Mouse (Mus musculus): ENCODE measurements around the gene Hand1. TPM values are rescaled to one million over a fixed set of nuclear protein-coding genes. Genes with fewer than 3 reads are reported as not detected.

The Hand1 gene
- polyA plus RNA-seq, 1 experiment from 2014 or later = 0.18 TPM

DNA sequence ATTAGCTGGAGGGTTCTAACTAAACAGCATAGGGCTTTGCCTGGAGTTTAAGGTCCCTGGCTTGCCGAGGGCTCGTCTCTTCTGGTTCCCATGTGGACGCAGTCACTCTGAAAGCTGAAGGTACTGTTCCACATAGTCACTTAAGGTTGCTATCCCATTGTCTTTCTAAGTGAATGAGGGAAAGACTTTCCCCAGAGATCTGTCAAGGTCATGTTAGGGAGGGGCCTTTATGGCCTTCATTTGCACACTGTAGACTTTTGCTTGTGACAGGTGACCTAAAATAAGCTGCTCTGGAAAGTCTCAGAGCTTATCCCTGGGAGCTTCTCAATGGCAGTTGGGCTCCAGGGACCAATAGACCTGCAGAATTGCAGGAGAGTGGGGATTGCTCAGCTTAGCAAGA, 19.0 kb downstream of the Hand1 start:
- no peak for ATAC-seq (ENCODE audit: low read depth)
- no peaks in the 10 kb centered on the region for H3K36me3 ChIP-seq (ENCODE audit: control insufficient read depth, insufficient read depth)
- 71% methylated on average over 3 of the region's 3 CpGs for WGBS (ENCODE audit: insufficient replicate concordance)

GRCm38 (mm10) chr11:57812212-57812611, 20.4 kb downstream of the Hand1 start:
- WGBS (ENCODE audit: insufficient replicate concordance) = 75% methylated on average over 8 of the region's 8 CpGs
- Histone ChIP-seq H3K4me3 (ENCODE audit: low read depth, low read length) (no peak overlapping the region), H3K27ac (ENCODE audit: low read length) (peak overlapping the region; percentile 66), H3K9ac (ENCODE audit: low read depth, low read length) (no peak overlapping the region), H3K27me3 (ENCODE audit: control insufficient read depth, insufficient read depth, low read depth, low read length) (no peaks in the 10 kb centered on the region), H3K9me3 (replicated peaks; ENCODE audit: control insufficient read depth, low read length) (no peaks in the 10 kb centered on the region), H3K36me3 (ENCODE audit: control insufficient read depth, insufficient read depth) (no peaks in the 10 kb centered on the region), H3K4me1 (ENCODE audit: control insufficient read depth, low read depth, low read length) (peaks cover 3% of the 10 kb centered on the region; the same call in 1 of the 2 replicates), H3K4me2 (ENCODE audit: low read depth, low read length) (no peak overlapping the region)
- ATAC-seq (ENCODE audit: low read depth) = peak; percentile 88

More for the DNA sequence above, 19.0 kb downstream of the Hand1 start:
- Histone ChIP-seq H3K9ac (ENCODE audit: low read depth, low read length) (no peak overlapping the region), H3K4me2 (ENCODE audit: low read depth, low read length) (no peak overlapping the region), H3K9me3 (replicated peaks; ENCODE audit: control insufficient read depth, low read length) (no peaks in the 10 kb centered on the region), H3K4me3 (ENCODE audit: low read depth, low read length) (no peak overlapping the region), H3K4me1 (ENCODE audit: control insufficient read depth, low read depth, low read length) (peaks cover 3% of the 10 kb centered on the region; the same call in 1 of the 2 replicates), H3K27me3 (ENCODE audit: control insufficient read depth, insufficient read depth, low read depth, low read length) (no peaks in the 10 kb centered on the region), H3K27ac (ENCODE audit: low read length) (no peak overlapping the region)

- no peak for ATAC-seq (ENCODE audit: low read depth)
- H3K9me3 ChIP-seq (replicated peaks; ENCODE audit: control insufficient read depth, low read length) = no peaks in the 10 kb centered on the region
- no peaks in the 10 kb centered on the region for H3K36me3 ChIP-seq (ENCODE audit: control insufficient read depth, insufficient read depth)
- no peak overlapping the region for H3K4me2 ChIP-seq (ENCODE audit: low read depth, low read length)
- WGBS (ENCODE audit: insufficient replicate concordance) = 70% methylated on average over 7 of the region's 7 CpGs
- peaks cover 3% of the 10 kb centered on the region; the same call in 1 of the 2 replicates for H3K4me1 ChIP-seq (ENCODE audit: control insufficient read depth, low read depth, low read length)
- H3K4me3 ChIP-seq (ENCODE audit: low read depth, low read length) = no peak overlapping the region
- H3K27me3 ChIP-seq (ENCODE audit: control insufficient read depth, insufficient read depth, low read depth, low read length) = no peaks in the 10 kb centered on the region
- no peak overlapping the region for H3K27ac ChIP-seq (ENCODE audit: low read length)
- H3K9ac ChIP-seq (ENCODE audit: low read depth, low read length) = no peak overlapping the region
These were observed 21.6 kb downstream of the Hand1 start for GRCm38 (mm10) chr11:57811006-57811405.

DNA sequence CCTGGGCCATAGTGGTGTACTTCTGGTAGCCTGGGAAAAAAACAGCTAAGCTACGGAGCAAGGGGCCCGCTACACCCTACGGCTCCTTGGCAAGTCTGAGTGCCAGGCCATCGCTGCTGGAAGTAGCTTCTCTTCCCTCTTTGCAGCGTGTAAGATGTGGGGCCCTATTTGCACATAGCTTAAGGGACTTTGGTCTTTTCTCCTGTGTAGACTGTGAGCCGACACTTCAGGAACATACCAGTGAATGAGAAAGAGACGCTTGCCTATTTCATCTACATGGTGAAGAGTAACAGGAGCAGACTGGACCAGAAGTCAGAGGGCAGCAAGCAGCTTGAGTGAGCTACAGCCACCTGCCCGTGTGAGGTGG, 22.9 kb downstream of the Hand1 start:
- Histone ChIP-seq H3K27ac (ENCODE audit: low read length) (no peak overlapping the region), H3K4me1 (ENCODE audit: control insufficient read depth, low read depth, low read length) (peaks cover 3% of the 10 kb centered on the region; the same call in 1 of the 2 replicates), H3K9ac (ENCODE audit: low read depth, low read length) (no peak overlapping the region), H3K4me3 (ENCODE audit: low read depth, low read length) (no peak overlapping the region), H3K4me2 (ENCODE audit: low read depth, low read length) (no peak overlapping the region), H3K9me3 (replicated peaks; ENCODE audit: control insufficient read depth, low read length) (no peaks in the 10 kb centered on the region), H3K36me3 (ENCODE audit: control insufficient read depth, insufficient read depth) (no peaks in the 10 kb centered on the region), H3K27me3 (ENCODE audit: control insufficient read depth, insufficient read depth, low read depth, low read length) (no peaks in the 10 kb centered on the region)
- ATAC-seq (ENCODE audit: low read depth) = no peak
- 83% methylated on average over 8 of the region's 8 CpGs for WGBS (ENCODE audit: insufficient replicate concordance)

- H3K9me3 ChIP-seq (replicated peaks; ENCODE audit: control insufficient read depth, low read length) = no peaks in the 10 kb centered on the region
- no peak overlapping the region for H3K27ac ChIP-seq (ENCODE audit: low read length)
- H3K4me3 ChIP-seq (ENCODE audit: low read depth, low read length) = no peak overlapping the region
- H3K4me1 ChIP-seq (ENCODE audit: control insufficient read depth, low read depth, low read length) = peaks cover 3% of the 10 kb centered on the region; the same call in 1 of the 2 replicates
- no peaks in the 10 kb centered on the region for H3K27me3 ChIP-seq (ENCODE audit: control insufficient read depth, insufficient read depth, low read depth, low read length)
- H3K36me3 ChIP-seq (ENCODE audit: control insufficient read depth, insufficient read depth) = no peaks in the 10 kb centered on the region
- WGBS (ENCODE audit: insufficient replicate concordance) = 90% methylated on average over 17 of the region's 17 CpGs
- H3K9ac ChIP-seq (ENCODE audit: low read depth, low read length) = no peak overlapping the region
- ATAC-seq (ENCODE audit: low read depth) = no peak
- H3K4me2 ChIP-seq (ENCODE audit: low read depth, low read length) = no peak overlapping the region
These were observed 23.4 kb downstream of the Hand1 start for GRCm38 (mm10) chr11:57809017-57809731.

DNA sequence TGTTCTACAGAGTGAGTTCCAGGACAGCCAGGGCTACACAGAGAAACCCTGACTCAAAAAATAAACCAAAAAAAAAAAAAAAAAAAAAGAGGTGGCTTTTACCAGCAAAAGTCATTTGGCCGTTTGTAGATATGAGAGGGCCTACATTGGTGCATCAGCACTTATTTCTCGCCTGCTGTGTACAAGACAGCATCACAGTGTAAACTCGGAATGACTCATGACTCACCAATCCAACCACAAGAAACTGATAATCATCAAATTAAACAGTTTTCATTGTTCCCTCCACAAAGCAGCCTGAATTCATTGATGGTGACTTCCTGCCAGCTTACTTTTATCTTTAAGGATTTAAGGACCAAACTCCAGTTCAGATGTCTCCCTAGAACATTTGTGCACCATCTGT, 27.6 kb downstream of the Hand1 start:
- Histone ChIP-seq H3K27ac (ENCODE audit: low read length) (no peak overlapping the region), H3K4me2 (ENCODE audit: low read depth, low read length) (no peak overlapping the region), H3K36me3 (ENCODE audit: control insufficient read depth, insufficient read depth) (no peaks in the 10 kb centered on the region), H3K4me1 (ENCODE audit: control insufficient read depth, low read depth, low read length) (peaks cover 16% of the 10 kb centered on the region), H3K9ac (ENCODE audit: low read depth, low read length) (no peak overlapping the region), H3K4me3 (ENCODE audit: low read depth, low read length) (no peak overlapping the region), H3K9me3 (replicated peaks; ENCODE audit: control insufficient read depth, low read length) (no peaks in the 10 kb centered on the region), H3K27me3 (ENCODE audit: control insufficient read depth, insufficient read depth, low read depth, low read length) (peaks cover 15% of the 10 kb centered on the region)
- ATAC-seq (ENCODE audit: low read depth) = no peak
- 38% methylated on average over 3 of the region's 3 CpGs for WGBS (ENCODE audit: insufficient replicate concordance)

DNA sequence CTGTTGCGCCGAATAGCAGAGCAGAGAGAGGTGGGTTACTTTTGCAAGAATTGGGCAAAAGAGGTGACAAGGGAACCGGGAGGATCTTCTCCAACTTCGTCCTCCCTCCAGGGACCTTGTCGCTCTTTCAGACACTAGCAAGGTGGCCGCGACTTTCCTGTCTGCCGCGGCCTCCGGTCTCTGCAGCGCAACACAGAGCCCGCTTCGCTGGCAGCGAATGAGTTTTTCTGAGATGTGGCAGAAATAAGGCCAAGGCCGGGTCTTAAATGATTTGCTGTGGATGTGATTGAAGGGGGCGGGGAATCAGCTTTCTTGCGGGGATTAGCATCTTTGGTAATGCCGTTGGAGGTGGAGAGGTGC, 30.1 kb downstream of the Hand1 start:
- H3K27me3 ChIP-seq (ENCODE audit: control insufficient read depth, insufficient read depth, low read depth, low read length) = peaks cover 15% of the 10 kb centered on the region
- ATAC-seq (ENCODE audit: low read depth) = no peak
- WGBS (ENCODE audit: insufficient replicate concordance) = 1% methylated on average over 18 of the region's 18 CpGs

DNA sequence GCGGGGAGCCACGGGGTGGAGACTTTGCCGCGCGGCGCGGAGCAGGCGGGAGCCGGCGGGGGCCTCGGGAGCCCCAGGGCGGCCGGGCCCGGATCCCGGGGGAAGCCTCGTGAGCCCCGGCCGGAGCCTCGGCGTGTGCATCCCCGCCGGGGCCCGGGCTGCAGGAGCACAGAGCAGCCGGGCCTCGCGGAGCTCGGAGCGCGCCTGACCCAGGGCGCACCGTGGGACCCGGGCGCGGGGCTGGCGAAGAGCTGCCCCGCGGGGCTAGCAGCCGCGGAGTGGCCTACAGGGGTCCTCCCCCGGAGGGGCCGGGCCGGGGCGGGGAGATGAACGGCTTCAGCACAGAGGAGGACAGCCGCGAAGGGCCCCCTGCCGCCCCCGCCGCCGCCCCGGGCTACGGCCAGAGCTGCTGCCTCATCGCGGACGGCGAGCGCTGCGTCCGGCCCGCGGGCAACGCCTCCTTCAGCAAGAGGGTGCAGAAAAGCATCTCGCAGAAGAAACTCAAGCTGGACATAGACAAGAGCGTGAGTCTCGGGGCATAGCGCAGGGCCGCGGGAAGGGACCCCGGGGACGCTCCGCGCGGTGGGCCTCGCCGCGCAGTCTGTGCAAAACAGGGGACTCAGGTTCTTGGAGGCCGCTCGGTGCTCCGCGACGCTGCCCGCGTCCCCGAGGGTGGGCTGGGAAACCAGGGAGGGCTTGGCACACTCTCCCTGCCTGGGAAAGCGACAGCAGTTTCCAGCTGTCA, 30.7 kb downstream of the Hand1 start:
- Histone ChIP-seq H3K36me3 (ENCODE audit: control insufficient read depth, insufficient read depth) (no peaks in the 10 kb centered on the region), H3K27ac (ENCODE audit: low read length) (no peak overlapping the region), H3K4me2 (ENCODE audit: low read depth, low read length) (peak overlapping the region; percentile 81), H3K9me3 (replicated peaks; ENCODE audit: control insufficient read depth, low read length) (no peaks in the 10 kb centered on the region), H3K9ac (ENCODE audit: low read depth, low read length) (peak overlapping the region; percentile 70), H3K4me1 (ENCODE audit: control insufficient read depth, low read depth, low read length) (peaks cover 16% of the 10 kb centered on the region), H3K27me3 (ENCODE audit: control insufficient read depth, insufficient read depth, low read depth, low read length) (peaks cover 15% of the 10 kb centered on the region), H3K4me3 (ENCODE audit: low read depth, low read length) (peak overlapping the region; percentile 79)
- under 1% methylated on average over 79 of the region's 85 CpGs for WGBS (ENCODE audit: insufficient replicate concordance)
- peak; percentile 37 for ATAC-seq (ENCODE audit: low read depth)

More for the DNA sequence above, 30.1 kb downstream of the Hand1 start:
- Histone ChIP-seq H3K4me3 (ENCODE audit: low read depth, low read length) (peak overlapping the region; percentile 79), H3K4me2 (ENCODE audit: low read depth, low read length) (peak overlapping the region; percentile 81), H3K9me3 (replicated peaks; ENCODE audit: control insufficient read depth, low read length) (no peaks in the 10 kb centered on the region), H3K27ac (ENCODE audit: low read length) (no peak overlapping the region), H3K36me3 (ENCODE audit: control insufficient read depth, insufficient read depth) (no peaks in the 10 kb centered on the region), H3K9ac (ENCODE audit: low read depth, low read length) (peak overlapping the region; percentile 70), H3K4me1 (ENCODE audit: control insufficient read depth, low read depth, low read length) (peaks cover 16% of the 10 kb centered on the region)
